Mouse (Mus musculus) embryo, embryonic 11 days (tissue): ENCODE measurements around the gene Vwa2.

Source experiments
- DNase-seq: peaks from one replicate; pipeline ENCODE4 v3.0.0-alpha.2; 2015

Gene Vwa2

DNA sequence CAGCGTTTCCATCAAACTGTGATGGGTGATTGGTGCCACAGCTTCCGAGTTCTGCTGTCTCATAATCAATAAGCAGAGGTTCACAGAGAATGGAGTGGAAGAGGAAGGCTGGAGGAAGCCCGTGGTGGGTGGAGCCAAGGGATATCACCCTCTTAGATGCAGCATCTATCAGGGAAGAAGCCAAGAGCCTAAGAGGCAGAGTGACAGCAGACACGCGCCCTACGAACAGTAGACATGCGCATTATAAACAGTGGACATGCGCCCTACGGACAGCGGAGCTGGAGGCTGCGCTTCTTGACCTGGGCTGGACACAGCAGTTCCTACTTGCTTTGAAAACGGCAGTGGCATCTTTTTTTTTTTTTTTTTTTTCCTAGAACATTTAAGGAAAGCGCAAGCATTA is 80.8 kb downstream of the Vwa2 start:
- no peak for DNase-seq

DNA sequence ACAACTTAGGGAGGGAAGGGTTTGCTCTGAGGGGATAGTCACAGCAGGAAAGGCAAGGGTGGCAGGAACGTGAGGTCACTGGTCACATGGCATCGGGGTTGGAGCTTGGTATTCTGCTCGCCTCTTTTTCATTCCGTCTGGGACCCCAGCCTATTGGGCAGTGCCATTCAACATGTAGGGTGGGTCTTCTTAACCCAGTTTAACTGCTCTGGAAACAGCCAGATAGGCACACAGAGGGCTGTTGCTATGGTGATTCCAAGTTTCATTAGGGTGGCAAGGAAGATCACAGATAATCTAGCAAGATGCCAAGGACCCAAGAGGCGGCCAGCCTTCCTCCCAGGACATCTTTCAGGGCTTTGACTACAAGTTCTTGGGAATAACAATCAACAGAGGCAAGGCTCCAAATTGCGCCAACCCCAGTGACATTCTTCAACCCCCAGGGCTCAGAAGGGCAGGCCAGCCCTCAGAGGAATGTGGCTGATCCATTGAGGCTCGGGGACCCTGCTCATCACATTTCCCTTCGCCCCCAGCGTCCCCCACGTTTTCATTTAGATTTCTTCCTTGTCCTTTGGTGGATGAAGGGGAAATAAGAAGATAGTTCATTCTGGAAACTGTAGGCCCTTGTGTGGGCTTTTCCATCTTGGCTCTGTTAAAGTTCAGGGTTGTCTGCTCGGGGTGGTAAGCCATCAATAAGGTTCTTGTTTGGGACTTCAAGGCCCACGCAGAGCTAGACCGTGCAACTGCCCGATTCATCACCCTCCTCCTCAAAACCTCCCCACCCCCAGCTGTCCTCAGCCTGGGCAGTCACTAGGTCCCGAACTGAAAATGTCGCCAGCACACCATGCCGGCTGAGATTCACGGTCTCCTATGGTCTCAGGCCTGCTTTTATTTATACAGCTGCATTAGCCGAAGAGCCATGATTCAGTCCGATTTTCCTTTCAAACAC is 81.8 kb downstream of the Vwa2 start:
- DNase-seq, result no peak

- DNase-seq, result no peak
Measured at GRCm38 (mm10) chr19:56958011-56958410, 84.0 kb downstream of the Vwa2 start.

- no peak for DNase-seq
Measured at GRCm38 (mm10) chr19:56958582-56959021, 84.6 kb downstream of the Vwa2 start.

- no peak for DNase-seq
Measured at GRCm38 (mm10) chr19:56959057-56959456, 85.0 kb downstream of the Vwa2 start.

DNA sequence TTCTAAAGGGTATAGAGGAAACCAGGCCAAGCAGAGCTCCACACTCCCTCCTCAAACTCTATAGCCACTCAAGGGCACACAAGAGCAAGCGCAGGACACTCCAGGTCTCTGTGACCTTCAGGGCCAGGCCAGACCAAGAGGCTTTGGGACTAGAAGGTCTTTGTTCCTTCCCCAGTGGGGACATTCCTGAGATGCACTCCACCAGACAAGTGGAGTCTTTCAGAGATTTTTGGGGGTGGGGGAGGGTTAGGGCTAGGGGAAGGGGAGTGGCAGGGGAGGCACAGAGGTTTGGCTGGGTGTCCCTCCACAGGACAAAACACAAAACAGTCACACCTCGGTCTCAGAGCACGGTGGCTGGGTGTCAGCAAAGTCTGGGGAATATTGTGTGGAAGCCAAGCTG is 85.6 kb downstream of the Vwa2 start:
- DNase-seq, result no peak
